Mouse (Mus musculus) ES-E14 (cell line): ENCODE measurements at regions not wholly inside any gene's neighbourhood (a gene's known extent, or its start where the extent isn't known, plus 50 kb on each side); places are given as distances from the start of the nearest gene placed in this dataset.
A peak's percentile ranks its signal among the peaks of the same experiment; 100 is the strongest.

Source experiments
- DNase-seq: peaks from one replicate; pipeline ENCODE4 v3.0.0-alpha.2; 2013; ENCODE audit warnings: low read depth, low spot score
- H3K27ac ChIP-seq: 2 replicates; pipeline ENCODE4 v1.5.1; 2012; ENCODE audit warnings: low read depth, mild to moderate bottlenecking, low read length, moderate library complexity, mixed read lengths; ENCODE audit not compliant: poor library complexity, insufficient read depth, severe bottlenecking
- H3K36me3 ChIP-seq: 2 replicates; pipeline ENCODE4 v1.6.1; 2012; ENCODE audit warnings: mild to moderate bottlenecking, low read length, moderate library complexity, mixed read lengths; ENCODE audit not compliant: control insufficient read depth, poor library complexity, insufficient read depth, severe bottlenecking
- H3K4me1 ChIP-seq, 2 experiments: fragments of 150-350 bp in 1 of 2; sonication (generic) in 1 of 2; 2 replicates each; pipeline ENCODE4 v1.6.1; 2012; ENCODE audit warnings: low read length in 2 of 2, mild to moderate bottlenecking in 1 of 2, mixed read lengths in 1 of 2; ENCODE audit not compliant: control insufficient read depth in 2 of 2, insufficient read depth in 2 of 2, poor library complexity in 1 of 2
- H3K4me3 ChIP-seq, 2 experiments: fragments of 150-350 bp in 1 of 2; sonication (generic) in 1 of 2; 2 replicates each; pipeline ENCODE4 v1.5.1; 2012; ENCODE audit warnings: low read length in 2 of 2, low read depth in 1 of 2, mild to moderate bottlenecking in 1 of 2, mixed read lengths in 1 of 2; ENCODE audit not compliant: insufficient read depth in 1 of 2, poor library complexity in 1 of 2, severe bottlenecking in 1 of 2
- H3K9ac ChIP-seq: 2 replicates; pipeline ENCODE4 v1.6.1; 2012; ENCODE audit warnings: low read depth, mild to moderate bottlenecking, low read length, mixed read lengths; ENCODE audit not compliant: poor library complexity, insufficient read depth, severe bottlenecking
- H3K9me3 ChIP-seq: fragments of 150-350 bp; sonication (generic); 2 replicates; pipeline ENCODE4 v1.6.1; 2012; ENCODE audit warnings: low read depth, mild to moderate bottlenecking, low read length; ENCODE audit not compliant: control insufficient read depth, insufficient read depth
- CHD2 ChIP-seq: IDR thresholded peaks from 2 replicates; pipeline ENCODE4 v1.6.1; 2014; ENCODE audit warnings: mild to moderate bottlenecking, low read depth, low read length, inconsistent platforms
- HCFC1 ChIP-seq: IDR thresholded peaks from 2 replicates; pipeline ENCODE4 v1.6.1; 2012; ENCODE audit warnings: low read length, inconsistent platforms, borderline replicate concordance; ENCODE audit not compliant: insufficient read depth
- MAFK ChIP-seq: IDR thresholded peaks from 2 replicates; pipeline ENCODE4 v1.6.1; 2014; ENCODE audit warnings: mild to moderate bottlenecking, low read depth, low read length, inconsistent platforms; ENCODE audit not compliant: insufficient read depth
- ZC3H11A ChIP-seq: IDR thresholded peaks from 2 replicates; pipeline ENCODE4 v1.6.1; 2012; ENCODE audit warnings: low read depth, mild to moderate bottlenecking, inconsistent platforms, low read length, borderline replicate concordance
- ZNF384 ChIP-seq: IDR thresholded peaks from 2 replicates; pipeline ENCODE4 v1.6.1; 2012; ENCODE audit warnings: low read depth, low read length, inconsistent platforms
- in situ Hi-C, 2 experiments: fragments of 600-800 bp; cut with MboI; formaldehyde crosslinking; loops; one replicate each; pipeline ENCODE4 v1.15.1; 2025; ENCODE audit warnings: low sequenced_read_pairs in 2 of 2, inconsistent platforms in 1 of 2; ENCODE audit not compliant: unreplicated experiment in 2 of 2

- Histone ChIP-seq H3K27ac (no peak overlapping the region), H3K4me1 (peaks cover 9 to 16% of the 10 kb centered on the region in 2 experiments), H3K9me3 (no peaks in the 10 kb centered on the region), H3K36me3 (no peaks in the 10 kb centered on the region), H3K4me3 (no peak overlapping the region), H3K9ac (no peak overlapping the region)
- DNase-seq, result no peak
- in situ Hi-C loops, result no loop called here
- TF ChIP-seq ZC3H11A (no peak), MAFK (no peak), HCFC1 (no peak), ZNF384 (no peak), CHD2 (no peak)
Observed at GRCm38 (mm10) chr17:88326740-88327123, 113.8 kb upstream of the Foxn2 start.

- no peaks in the 10 kb centered on the region for H3K9me3 ChIP-seq
- H3K4me1 ChIP-seq, result peaks cover 9 to 16% of the 10 kb centered on the region in 2 experiments
- H3K4me3 ChIP-seq, result no peak overlapping the region
- H3K9ac ChIP-seq, result no peak overlapping the region
- no peak overlapping the region for H3K27ac ChIP-seq
- H3K36me3 ChIP-seq, result no peaks in the 10 kb centered on the region
- no peak for TF ChIP-seq MAFK
- no peak for DNase-seq
- in situ Hi-C loops, result no loop called here
Observed at GRCm38 (mm10) chr17:88327791-88328190, 112.7 kb upstream of the Foxn2 start.

GRCm38 (mm10) chr17:88328807-88329206 lies 111.7 kb upstream of the Foxn2 start:
- Histone ChIP-seq H3K9ac (no peak overlapping the region), H3K4me1 (peaks cover 14 to 18% of the 10 kb centered on the region in 2 experiments), H3K27ac (peak overlapping the region; percentile 34; the same call in 1 of the 2 replicates), H3K4me3 (no peak overlapping the region), H3K9me3 (no peaks in the 10 kb centered on the region), H3K36me3 (no peaks in the 10 kb centered on the region)
- in situ Hi-C loops, result no loop called here
- no peak for DNase-seq
- TF ChIP-seq ZC3H11A, result no peak
- no peak for TF ChIP-seq MAFK
- TF ChIP-seq ZNF384, result no peak

- DNase-seq, result no peak
Observed at GRCm38 (mm10) chr17:88329715-88330114, 110.8 kb upstream of the Foxn2 start.

GRCm38 (mm10) chr17:88330129-88330528 lies 110.4 kb upstream of the Foxn2 start:
- H3K36me3 ChIP-seq, result no peaks in the 10 kb centered on the region
- no peak for DNase-seq
- no peak overlapping the region for H3K9ac ChIP-seq
- H3K27ac ChIP-seq, result no peak overlapping the region
- no peak for TF ChIP-seq ZC3H11A
- H3K4me1 ChIP-seq, result peaks cover 13 to 20% of the 10 kb centered on the region in 2 experiments
- H3K9me3 ChIP-seq, result no peaks in the 10 kb centered on the region
- H3K4me3 ChIP-seq, result no peak overlapping the region
- in situ Hi-C loops, result no loop called here

More at GRCm38 (mm10) chr17:88329715-88330114, 110.8 kb upstream of the Foxn2 start:
- peak overlapping the region; percentile 48; the same call in 1 of the 2 replicates for H3K27ac ChIP-seq
- peaks cover 14 to 21% of the 10 kb centered on the region in 2 experiments for H3K4me1 ChIP-seq
- TF ChIP-seq ZNF384, result no peak
- TF ChIP-seq CHD2, result no peak
- no peak for TF ChIP-seq MAFK
- no peak for TF ChIP-seq ZC3H11A
- TF ChIP-seq HCFC1, result no peak
- in situ Hi-C loops, result no loop called here
- H3K4me3 ChIP-seq, result no peak overlapping the region
- no peaks in the 10 kb centered on the region for H3K36me3 ChIP-seq
- H3K9ac ChIP-seq, result no peak overlapping the region
- H3K9me3 ChIP-seq, result no peaks in the 10 kb centered on the region
